Mouse (Mus musculus): ENCODE measurements around the gene Lekr1. TPM values are rescaled to one million over a fixed set of nuclear protein-coding genes. Genes with fewer than 3 reads are reported as not detected.

Lekr1 gene
- total RNA-seq, 2 experiments from 2014 or later = 3.2 to 4.7 TPM

DNA sequence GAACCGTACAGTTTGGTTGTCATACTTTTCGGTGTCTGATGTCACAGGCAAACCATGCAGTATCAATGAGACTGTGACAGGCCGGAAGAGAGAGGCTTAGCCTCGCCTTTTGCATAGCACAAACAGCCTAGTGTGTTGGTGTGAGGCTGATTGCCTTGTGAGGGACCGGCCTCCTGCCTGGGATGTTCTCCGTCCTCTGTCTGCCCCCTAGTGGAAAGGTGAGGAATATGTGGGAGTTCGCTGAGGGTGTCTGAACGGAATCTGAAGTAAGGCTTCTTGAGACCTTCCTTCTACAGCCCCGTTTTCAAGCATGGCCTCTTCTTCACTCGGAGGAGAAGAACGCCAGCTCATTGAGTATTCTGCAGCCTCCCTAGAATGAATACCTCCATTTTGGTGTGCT lies 197.3 kb downstream of the Lekr1 start:
- peak; percentile 99 for ATAC-seq (replicated peaks; ENCODE audit: poor library complexity)

DNA sequence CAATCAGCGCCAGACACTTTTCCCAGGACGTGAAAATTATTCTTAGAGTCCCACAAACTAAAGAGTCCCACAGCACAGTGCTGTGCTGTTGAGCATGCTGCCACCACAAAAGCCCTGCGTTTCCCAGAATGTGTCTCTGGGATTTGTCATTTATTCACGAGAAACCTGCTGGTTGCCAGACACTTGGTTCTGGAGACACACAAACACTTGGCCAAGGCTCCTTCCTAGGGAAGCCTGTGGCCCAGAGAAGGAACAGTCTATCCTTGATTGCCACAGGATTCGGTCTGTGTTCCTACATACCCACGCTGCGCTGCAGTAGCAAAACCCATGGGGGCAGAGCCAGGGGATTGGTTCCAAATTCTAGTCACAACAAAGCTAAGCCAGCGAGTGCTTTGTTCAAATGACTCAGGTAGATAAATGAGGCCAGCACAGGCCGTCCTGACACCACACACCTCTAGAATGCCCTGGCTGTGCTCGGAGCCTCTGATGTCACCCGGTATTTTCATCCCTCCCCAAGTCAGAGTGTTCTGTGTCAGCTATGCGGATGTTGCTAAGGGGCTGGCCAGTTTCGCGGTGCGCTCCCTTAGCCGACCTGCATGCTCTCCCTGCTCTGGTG lies 197.8 kb downstream of the Lekr1 start:
- ATAC-seq (replicated peaks; ENCODE audit: poor library complexity) = no peak

DNA sequence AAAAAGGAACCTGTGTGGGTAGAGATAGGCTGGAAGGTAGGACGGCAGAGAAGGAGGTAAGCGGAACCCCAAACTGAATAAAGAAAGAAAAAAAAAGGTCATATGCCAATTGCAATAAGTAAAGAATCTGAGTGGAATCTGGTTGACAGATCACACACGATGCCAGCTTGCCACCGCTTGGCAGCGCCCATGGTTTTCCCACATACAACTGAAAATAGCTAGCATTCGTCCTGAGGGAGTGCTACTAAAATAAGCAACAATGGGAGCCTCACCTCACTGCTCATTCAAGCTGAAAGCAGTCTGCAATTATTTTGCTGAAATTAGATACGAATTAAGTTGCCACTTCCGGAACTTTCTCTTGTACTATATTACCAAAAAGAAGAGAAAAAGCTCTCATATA lies 202.9 kb downstream of the Lekr1 start:
- ATAC-seq (replicated peaks; ENCODE audit: poor library complexity) = no peak

DNA sequence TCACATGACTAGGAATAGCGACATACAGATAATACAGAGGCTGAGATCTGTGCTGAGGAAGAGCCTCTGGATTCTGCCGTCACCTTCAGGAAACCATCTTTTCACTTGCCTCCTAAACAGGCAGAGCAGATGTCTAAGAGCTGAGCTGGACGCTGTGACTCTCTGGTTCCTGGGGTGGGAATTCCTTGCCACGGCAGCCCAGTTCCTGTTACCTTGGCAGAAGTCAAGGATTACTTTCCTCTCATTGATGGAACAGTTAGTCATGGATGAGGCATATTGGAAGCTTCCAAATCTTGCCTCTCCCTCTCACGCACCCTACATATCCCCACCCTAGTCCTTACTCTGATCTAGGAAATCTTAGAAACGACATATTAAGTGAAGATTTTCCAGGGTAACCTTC lies 203.7 kb downstream of the Lekr1 start:
- no peak for ATAC-seq (replicated peaks; ENCODE audit: poor library complexity)

DNA sequence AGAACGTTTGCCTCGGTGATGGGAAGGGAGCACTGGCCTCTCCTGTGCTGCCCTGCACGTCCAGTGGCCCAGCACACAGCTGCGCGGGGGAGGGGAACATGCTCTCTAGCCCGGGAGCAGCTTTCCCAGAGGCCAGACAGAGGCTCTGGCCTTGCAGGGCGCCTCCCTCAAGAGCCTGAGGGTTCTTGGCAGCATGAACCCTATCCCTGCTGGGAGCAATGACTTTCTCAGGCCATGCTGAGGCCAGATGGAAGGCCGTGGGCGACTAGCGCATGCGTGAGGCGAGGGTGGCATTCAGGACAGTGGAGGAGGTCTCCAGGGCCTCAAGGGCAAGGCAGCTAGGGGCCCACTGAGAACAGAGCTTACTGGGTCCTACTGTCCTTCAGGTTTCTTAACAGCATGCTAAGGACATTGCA lies 205.2 kb downstream of the Lekr1 start:
- ATAC-seq (replicated peaks; ENCODE audit: poor library complexity) = no peak

DNA sequence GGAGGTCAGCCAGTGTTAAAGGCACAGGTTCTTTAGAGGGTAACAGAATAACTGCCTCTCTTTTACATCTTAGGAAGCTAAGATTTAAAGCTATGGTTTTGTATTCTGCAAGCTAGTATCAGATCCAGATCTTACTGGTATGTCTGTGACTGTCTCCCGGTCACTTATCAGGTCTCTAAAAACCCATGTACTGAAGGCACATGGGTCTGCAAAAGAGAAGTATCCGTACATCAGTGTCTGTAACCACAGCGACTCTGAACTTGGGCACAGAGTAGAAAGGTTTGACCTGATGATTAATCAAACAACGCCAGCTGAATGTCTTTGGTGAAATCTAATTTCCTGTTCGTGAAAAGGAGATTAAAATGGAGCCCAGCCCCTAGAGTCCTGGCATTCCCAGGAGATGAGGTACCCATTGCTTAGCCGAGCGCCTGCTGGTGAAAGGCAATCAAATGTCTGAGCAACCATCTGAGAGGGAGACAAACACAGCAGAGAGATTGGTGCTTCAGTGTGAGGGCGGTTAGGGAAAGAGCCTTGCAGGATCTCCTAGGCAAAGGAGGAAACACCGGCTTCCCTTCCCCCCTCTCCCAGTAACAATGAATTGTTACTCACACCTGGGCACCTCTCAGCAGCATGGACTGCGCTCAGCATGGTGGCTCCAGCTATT lies 205.7 kb downstream of the Lekr1 start:
- no peak for ATAC-seq (replicated peaks; ENCODE audit: poor library complexity)

DNA sequence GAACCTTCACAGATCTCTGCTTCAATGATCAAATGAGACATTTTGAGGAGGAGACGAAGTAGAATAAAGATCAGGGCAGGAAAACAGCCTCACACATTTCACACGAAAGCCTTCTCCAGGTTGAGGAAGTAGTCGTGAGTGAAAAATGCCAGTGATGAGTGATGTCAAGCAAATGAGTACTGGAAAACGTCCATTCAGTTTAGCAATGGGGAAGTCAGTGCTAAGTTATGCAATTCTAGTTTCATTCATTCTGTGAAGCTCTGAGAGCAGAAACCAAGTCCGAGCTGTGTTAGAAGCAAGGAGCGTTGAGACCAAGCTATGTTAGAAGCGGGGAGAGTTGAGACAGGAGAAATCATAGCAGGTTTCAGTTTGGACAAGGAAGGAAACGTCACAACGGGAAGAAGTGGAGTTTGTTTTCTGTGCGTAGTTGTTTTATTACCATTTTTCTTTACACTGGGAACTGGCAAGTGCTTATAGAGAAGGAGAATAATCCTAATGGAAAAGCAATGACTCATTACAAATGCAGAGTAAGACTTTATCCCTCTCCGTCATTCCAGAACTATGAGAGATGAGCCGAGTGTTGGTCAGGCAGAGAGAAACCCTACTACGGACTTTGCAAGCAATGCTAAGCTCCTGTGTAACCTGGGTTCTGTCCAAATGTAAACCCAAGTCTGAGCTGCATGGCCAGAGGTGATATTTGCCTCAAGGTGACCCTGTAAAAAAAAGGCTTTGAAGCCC lies 207.2 kb downstream of the Lekr1 start:
- ATAC-seq (replicated peaks; ENCODE audit: poor library complexity) = peak; percentile 96

Other genes starting within 250 kb of the Lekr1 start
- gene Tiparp, start 137.8 kb upstream of the Lekr1 start, total RNA-seq (2015) = 20.9 and 31.8 TPM in 2 replicates
- 17.8 and 24.5 TPM in 2 replicates for gene Tiparp, start 137.8 kb upstream of the Lekr1 start, total RNA-seq (2017)

Data from megakaryocyte progenitor cell, adult 5-6 weeks (primary cell).